Mouse (Mus musculus) heart, adult 2 months (tissue): ENCODE measurements around the gene Ttll3. TPM values are rescaled to one million over a fixed set of nuclear protein-coding genes. Genes with fewer than 3 reads are reported as not detected.

Experiments
- DNase-seq, 2 experiments: peaks; one replicate each; pipeline ENCODE4 v3.0.0; 2021
- H3K27ac ChIP-seq: fragments of 200-600 bp; 2 replicates; pipeline ENCODE4 v1.8.1; 2022
- H3K27me3 ChIP-seq: fragments of 200-500 bp; 2 replicates; pipeline ENCODE4 v1.6.1; 2012; ENCODE audit warnings: mild to moderate bottlenecking, low read length, inconsistent platforms, mixed read lengths; ENCODE audit not compliant: control insufficient read depth, insufficient read depth
- H3K36me3 ChIP-seq: fragments of 200-500 bp; 2 replicates; pipeline ENCODE4 v1.6.1; 2012; ENCODE audit warnings: low read length, inconsistent platforms; ENCODE audit not compliant: control insufficient read depth, insufficient read depth
- H3K4me1 ChIP-seq: fragments of 200-500 bp; 2 replicates; pipeline ENCODE4 v1.6.1; 2011; ENCODE audit warnings: low read length; ENCODE audit not compliant: control insufficient read depth, insufficient read depth
- H3K4me3 ChIP-seq: fragments of 200-600 bp; 2 replicates; pipeline ENCODE4 v1.8.1; 2022
- H3K79me2 ChIP-seq: fragments of 200-500 bp; replicated peaks from 2 replicates; pipeline ENCODE4 v1.6.1; 2012; ENCODE audit warnings: mild to moderate bottlenecking, inconsistent platforms, low read length, moderate library complexity, mixed read lengths; ENCODE audit not compliant: control insufficient read depth, insufficient read depth
- H3K9ac ChIP-seq: fragments of 200-500 bp; 2 replicates; pipeline ENCODE4 v1.6.1; 2012; ENCODE audit warnings: low read depth, mild to moderate bottlenecking, control low read depth, inconsistent platforms, low read length, mixed read lengths
- CTCF ChIP-seq: fragments of 200-600 bp; IDR thresholded peaks from 2 replicates; pipeline ENCODE4 v1.8.1; 2022; ENCODE audit warnings: antibody characterized with exemption, mild to moderate bottlenecking, moderate library complexity
- EP300 ChIP-seq: fragments of 200-500 bp; IDR thresholded peaks from 2 replicates; pipeline ENCODE4 v1.6.1; 2011; ENCODE audit warnings: low read depth, low read length, control low read depth; ENCODE audit not compliant: insufficient read depth
- POLR2A ChIP-seq: fragments of 200-500 bp; IDR thresholded peaks from 2 replicates; pipeline ENCODE4 v1.6.1; 2011; ENCODE audit warnings: mild to moderate bottlenecking, low read depth, low read length, control low read depth; ENCODE audit not compliant: insufficient read depth
- WGBS: fragments of 180-500 bp; shearing (Covaris S2); methylation state at CpG from one replicate; pipeline ENCODE4 v1.1.7; 2018; 5-methylcytosine and 5-hydroxymethylcytosine counted together
- intact Hi-C: fragments of 180-260 bp; cut with DNase I; formaldehyde crosslinking; loops from one replicate; pipeline ENCODE4 v1.15.1; 2025
- polyA plus RNA-seq: library from polyadenylated mRNA; depleted of rRNA; stranded (reverse); fragments of >200 nt; gene quantifications from 2 replicates; pipeline ENCODE4 v1.2.3, GENCODE M21; 2012
- total RNA-seq, 2 experiments: library from RNA; stranded (reverse); gene quantifications; 2 replicates each; pipeline ENCODE4 v1.2.3; 2021

The Ttll3 gene
- total and polyA plus RNA-seq, 3 experiments: 0.97 to 4.8 (median 1.5) TPM

GRCm38 (mm10) chr6:113380480-113380879 lies 8.6 kb upstream of the Ttll3 start:
- no peak for DNase-seq
- Histone ChIP-seq H3K9ac (no peak overlapping the region), H3K36me3 (peaks cover 3% of the 10 kb centered on the region; the same call in 1 of the 2 replicates), H3K27ac (no peak overlapping the region), H3K79me2 (peaks cover 13% of the 10 kb centered on the region), H3K4me3 (no peak overlapping the region), H3K4me1 (peaks cover 6% of the 10 kb centered on the region), H3K27me3 (no peaks in the 10 kb centered on the region)
- WGBS: 87% methylated on average over 11 of the region's 11 CpGs
- intact Hi-C loops: no loop called here
- TF ChIP-seq CTCF (0 out of 2 replicates have a peak, but pooled peaks have one; percentile 13), POLR2A (no peak), EP300 (no peak)

GRCm38 (mm10) chr6:113384351-113384927 lies 4.6 kb upstream of the Ttll3 start:
- Histone ChIP-seq H3K79me2 (peaks cover 6% of the 10 kb centered on the region; the same call in 1 of the 2 replicates), H3K9ac (no peak overlapping the region), H3K4me1 (peaks cover 3% of the 10 kb centered on the region; the same call in 1 of the 2 replicates), H3K4me3 (no peak overlapping the region), H3K27me3 (no peaks in the 10 kb centered on the region), H3K36me3 (peaks cover 3% of the 10 kb centered on the region; the same call in 1 of the 2 replicates), H3K27ac (no peak overlapping the region)
- intact Hi-C loops: no loop called here
- DNase-seq: no peak
- WGBS: 87% methylated on average over 8 of the region's 8 CpGs
- TF ChIP-seq EP300 (no peak), POLR2A (no peak), CTCF (no peak)

GRCm38 (mm10) chr6:113385160-113385714 lies 3.8 kb upstream of the Ttll3 start:
- DNase-seq: no peak
- Histone ChIP-seq H3K36me3 (peaks cover 3% of the 10 kb centered on the region; the same call in 1 of the 2 replicates), H3K27ac (no peak overlapping the region), H3K79me2 (peaks cover 3% of the 10 kb centered on the region; the same call in 1 of the 2 replicates), H3K4me3 (no peak overlapping the region), H3K27me3 (no peaks in the 10 kb centered on the region), H3K4me1 (peaks cover under 1% of the 10 kb centered on the region; the same call in 1 of the 2 replicates), H3K9ac (no peak overlapping the region)
- intact Hi-C loops: no loop called here
- 40% methylated on average over 11 of the region's 11 CpGs for WGBS
- TF ChIP-seq EP300 (no peak), POLR2A (no peak), CTCF (no peak)

GRCm38 (mm10) chr6:113386025-113386424 lies 3.0 kb upstream of the Ttll3 start:
- no peak for DNase-seq
- intact Hi-C loops: no loop called here
- Histone ChIP-seq H3K4me1 (no peaks in the 10 kb centered on the region), H3K27ac (no peak overlapping the region), H3K4me3 (no peak overlapping the region), H3K79me2 (no peaks in the 10 kb centered on the region), H3K9ac (no peak overlapping the region), H3K36me3 (peaks cover 3% of the 10 kb centered on the region; the same call in 1 of the 2 replicates), H3K27me3 (no peaks in the 10 kb centered on the region)
- 74% methylated on average over 3 of the region's 3 CpGs for WGBS
- TF ChIP-seq POLR2A: no peak

- no peaks in the 10 kb centered on the region for H3K79me2 ChIP-seq
These were observed 1.7 kb downstream of the Ttll3 start for GRCm38 (mm10) chr6:113390715-113391114.

GRCm38 (mm10) chr6:113392015-113392386 lies 2.9 kb downstream of the Ttll3 start:
- 22% methylated on average over 10 of the region's 10 CpGs for WGBS
- Histone ChIP-seq H3K79me2 (no peaks in the 10 kb centered on the region), H3K9ac (peak overlapping the region; percentile 72; the same call in 1 of the 2 replicates), H3K4me1 (peaks cover 1% of the 10 kb centered on the region; the same call in 1 of the 2 replicates), H3K4me3 (peak overlapping the region; percentile 42), H3K27me3 (no peaks in the 10 kb centered on the region), H3K36me3 (no peaks in the 10 kb centered on the region), H3K27ac (no peak overlapping the region; the same call in 1 of the 2 replicates)
- no peak for TF ChIP-seq EP300
- intact Hi-C loops: no loop called here
- no peak for DNase-seq

More at GRCm38 (mm10) chr6:113390715-113391114, 1.7 kb downstream of the Ttll3 start:
- intact Hi-C loops: no loop called here
- TF ChIP-seq CTCF (no peak), POLR2A (no peak), EP300 (no peak)
- DNase-seq: no peak
- no peaks in the 10 kb centered on the region for H3K27me3 ChIP-seq
- H3K27ac ChIP-seq: no peak overlapping the region
- H3K4me3 ChIP-seq: no peak overlapping the region
- peaks cover 1% of the 10 kb centered on the region; the same call in 1 of the 2 replicates for H3K4me1 ChIP-seq
- no peaks in the 10 kb centered on the region for H3K36me3 ChIP-seq
- WGBS: 83% methylated on average over 3 of the region's 3 CpGs
- no peak overlapping the region for H3K9ac ChIP-seq
